Mouse (Mus musculus) small intestine, adult 2 months (tissue): Measurements from ENCODE around the gene Lypd6b.

Experiments used
- CTCF ChIP-seq: fragments of 200-500 bp; IDR thresholded peaks from 2 replicates; pipeline ENCODE4 v1.5.1; 2012; ENCODE audit warnings: low read depth, mild to moderate bottlenecking, control low read depth, inconsistent platforms, low read length, moderate library complexity, mixed read lengths; ENCODE audit not compliant: insufficient replicate concordance, insufficient read length; ENCODE audit errors: extremely low read depth
- POLR2A ChIP-seq: fragments of 200-500 bp; IDR thresholded peaks from 2 replicates; pipeline ENCODE4 v1.6.1; 2012; ENCODE audit warnings: low read depth, mild to moderate bottlenecking, control low read depth, inconsistent platforms, low read length, moderate library complexity

DNA sequence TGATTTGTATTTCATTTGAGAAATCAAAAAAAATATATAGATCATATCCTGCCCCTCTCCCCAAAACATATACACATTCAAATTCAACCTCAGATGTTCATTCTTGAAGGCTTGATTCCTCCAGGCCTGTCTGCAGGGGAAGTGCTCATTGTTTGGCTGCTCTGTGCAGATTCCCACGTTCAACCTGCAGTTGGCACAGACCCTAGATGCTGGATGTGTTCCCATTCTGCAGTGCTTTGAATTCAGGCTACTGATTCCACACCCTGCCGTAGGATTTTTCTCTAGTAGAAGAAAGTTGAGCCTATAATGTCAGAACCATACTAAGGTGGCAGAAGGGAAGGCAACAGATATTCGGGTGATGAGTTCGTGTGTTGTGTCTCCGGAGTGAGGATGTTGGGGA lies 195.5 kb downstream of the Lypd6b start:
- no peak for TF ChIP-seq POLR2A
- TF ChIP-seq CTCF = no peak
